Mouse (Mus musculus) bone marrow, adult 2 months (tissue): ENCODE results near the gene Cfap97.

Source experiments
- CTCF ChIP-seq: fragments of 200-500 bp; IDR thresholded peaks from 2 replicates; pipeline ENCODE4 v1.5.1; 2011; ENCODE audit warnings: low read length, control low read depth; ENCODE audit not compliant: control insufficient read depth, insufficient read depth
- POLR2A ChIP-seq: fragments of 200-500 bp; IDR thresholded peaks from 2 replicates; pipeline ENCODE4 v1.6.1; 2011; ENCODE audit warnings: low read depth, mild to moderate bottlenecking, control low read depth, low read length, borderline replicate concordance; ENCODE audit not compliant: control insufficient read depth

GRCm38 (mm10) chr8:46241568-46242374 lies 90.2 kb downstream of the Cfap97 start:
- peak; percentile 78 for TF ChIP-seq CTCF
- no peak for TF ChIP-seq POLR2A
